Mouse (Mus musculus) heart, adult 2 months (tissue): ENCODE results near the gene Asic5. TPM values are rescaled to one million over a fixed set of nuclear protein-coding genes. Genes with fewer than 3 reads are reported as not detected.

Experiments
- DNase-seq, 2 experiments: peaks; one replicate each; pipeline ENCODE4 v3.0.0; 2021
- H3K27ac ChIP-seq: fragments of 200-600 bp; 2 replicates; pipeline ENCODE4 v1.8.1; 2022
- H3K27me3 ChIP-seq: fragments of 200-500 bp; 2 replicates; pipeline ENCODE4 v1.6.1; 2012; ENCODE audit warnings: mild to moderate bottlenecking, low read length, inconsistent platforms, mixed read lengths; ENCODE audit not compliant: control insufficient read depth, insufficient read depth
- H3K36me3 ChIP-seq: fragments of 200-500 bp; 2 replicates; pipeline ENCODE4 v1.6.1; 2012; ENCODE audit warnings: low read length, inconsistent platforms; ENCODE audit not compliant: control insufficient read depth, insufficient read depth
- H3K4me1 ChIP-seq: fragments of 200-500 bp; 2 replicates; pipeline ENCODE4 v1.6.1; 2011; ENCODE audit warnings: low read length; ENCODE audit not compliant: control insufficient read depth, insufficient read depth
- H3K4me3 ChIP-seq: fragments of 200-600 bp; 2 replicates; pipeline ENCODE4 v1.8.1; 2022
- H3K79me2 ChIP-seq: fragments of 200-500 bp; replicated peaks from 2 replicates; pipeline ENCODE4 v1.6.1; 2012; ENCODE audit warnings: mild to moderate bottlenecking, inconsistent platforms, low read length, moderate library complexity, mixed read lengths; ENCODE audit not compliant: control insufficient read depth, insufficient read depth
- H3K9ac ChIP-seq: fragments of 200-500 bp; 2 replicates; pipeline ENCODE4 v1.6.1; 2012; ENCODE audit warnings: low read depth, mild to moderate bottlenecking, control low read depth, inconsistent platforms, low read length, mixed read lengths
- CTCF ChIP-seq: fragments of 200-600 bp; IDR thresholded peaks from 2 replicates; pipeline ENCODE4 v1.8.1; 2022; ENCODE audit warnings: antibody characterized with exemption, mild to moderate bottlenecking, moderate library complexity
- EP300 ChIP-seq: fragments of 200-500 bp; IDR thresholded peaks from 2 replicates; pipeline ENCODE4 v1.6.1; 2011; ENCODE audit warnings: low read depth, low read length, control low read depth; ENCODE audit not compliant: insufficient read depth
- POLR2A ChIP-seq: fragments of 200-500 bp; IDR thresholded peaks from 2 replicates; pipeline ENCODE4 v1.6.1; 2011; ENCODE audit warnings: mild to moderate bottlenecking, low read depth, low read length, control low read depth; ENCODE audit not compliant: insufficient read depth
- WGBS: fragments of 180-500 bp; shearing (Covaris S2); methylation state at CpG from one replicate; pipeline ENCODE4 v1.1.7; 2018; 5-methylcytosine and 5-hydroxymethylcytosine counted together
- intact Hi-C: fragments of 180-260 bp; cut with DNase I; formaldehyde crosslinking; loops from one replicate; pipeline ENCODE4 v1.15.1; 2025
- polyA plus RNA-seq: library from polyadenylated mRNA; depleted of rRNA; stranded (reverse); fragments of >200 nt; gene quantifications from 2 replicates; pipeline ENCODE4 v1.2.3, GENCODE M21; 2012
- total RNA-seq, 2 experiments: library from RNA; stranded (reverse); gene quantifications; 2 replicates each; pipeline ENCODE4 v1.2.3; 2021

Asic5 gene
- total and polyA plus RNA-seq, 3 experiments = not detected

GRCm38 (mm10) chr3:81989692-81990141, 7.6 kb downstream of the Asic5 start:
- TF ChIP-seq POLR2A (no peak), EP300 (no peak), CTCF (no peak)
- Histone ChIP-seq H3K4me1 (peaks cover 3% of the 10 kb centered on the region; the same call in 1 of the 2 replicates), H3K27ac (no peak overlapping the region), H3K9ac (no peak overlapping the region), H3K79me2 (no peaks in the 10 kb centered on the region), H3K27me3 (no peaks in the 10 kb centered on the region), H3K36me3 (no peaks in the 10 kb centered on the region), H3K4me3 (no peak overlapping the region)
- WGBS = 5% methylated on average over 2 of the region's 2 CpGs
- intact Hi-C loops = no loop called here
- DNase-seq = no peak

DNA sequence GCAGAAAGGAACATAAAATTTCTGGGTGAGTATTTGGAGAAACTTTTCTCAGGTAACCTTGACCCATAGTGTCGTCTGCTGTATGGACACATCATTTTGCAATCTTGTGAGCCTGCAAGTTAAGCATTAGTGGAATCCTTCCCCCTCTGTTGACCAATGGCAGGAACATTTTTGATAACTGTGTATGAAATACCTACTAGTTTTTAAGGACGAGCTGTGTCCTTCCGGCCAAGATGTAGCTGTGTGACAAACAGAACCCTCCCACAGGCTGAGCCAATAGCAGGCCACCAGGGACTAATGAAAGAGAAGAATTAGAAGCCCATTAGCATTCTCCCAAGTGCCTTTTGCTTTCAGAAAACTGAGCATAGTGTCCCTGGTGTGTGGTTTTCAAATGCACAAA, 8.4 kb downstream of the Asic5 start:
- no peak for DNase-seq
- peaks cover 3% of the 10 kb centered on the region; the same call in 1 of the 2 replicates for H3K4me1 ChIP-seq
- no peak overlapping the region for H3K9ac ChIP-seq
- H3K27ac ChIP-seq = no peak overlapping the region
- no peaks in the 10 kb centered on the region for H3K79me2 ChIP-seq
- intact Hi-C loops = no loop called here
- H3K36me3 ChIP-seq = no peaks in the 10 kb centered on the region
- WGBS = 44% methylated on average over 3 of the region's 3 CpGs
- no peaks in the 10 kb centered on the region for H3K27me3 ChIP-seq
- TF ChIP-seq EP300 (no peak), CTCF (no peak), POLR2A (no peak)
- H3K4me3 ChIP-seq = no peak overlapping the region

DNA sequence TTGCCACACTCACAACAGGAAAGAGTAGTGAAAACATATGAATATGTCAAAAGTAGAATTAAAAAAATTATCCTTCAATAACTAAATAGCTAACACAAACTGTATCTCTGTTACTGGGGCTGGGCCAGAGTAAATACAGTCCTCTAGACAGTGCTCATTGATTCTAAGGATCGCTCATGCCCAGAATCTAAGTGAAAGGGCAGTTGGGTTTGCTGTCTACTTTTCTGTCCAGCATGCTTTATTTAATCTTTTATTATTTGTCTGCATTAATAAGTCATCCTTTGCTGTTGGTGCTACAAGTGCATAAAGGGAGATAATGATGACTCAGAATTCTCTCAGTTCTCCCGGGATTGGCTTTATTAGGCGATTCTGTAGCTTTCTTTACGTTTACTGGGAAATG, 13.3 kb downstream of the Asic5 start:
- Histone ChIP-seq H3K4me3 (no peak overlapping the region), H3K4me1 (no peaks in the 10 kb centered on the region), H3K27ac (no peak overlapping the region), H3K36me3 (no peaks in the 10 kb centered on the region), H3K79me2 (no peaks in the 10 kb centered on the region), H3K27me3 (no peaks in the 10 kb centered on the region), H3K9ac (no peak overlapping the region)
- DNase-seq = no peak
- intact Hi-C loops = loop anchor here (5.0 kb wide), 1 partner anchor 337 kb away; no protein-coding TSS in a partner anchor
- TF ChIP-seq POLR2A (no peak), EP300 (no peak), CTCF (no peak)
- WGBS = 35% methylated on average over 4 of the region's 4 CpGs

DNA sequence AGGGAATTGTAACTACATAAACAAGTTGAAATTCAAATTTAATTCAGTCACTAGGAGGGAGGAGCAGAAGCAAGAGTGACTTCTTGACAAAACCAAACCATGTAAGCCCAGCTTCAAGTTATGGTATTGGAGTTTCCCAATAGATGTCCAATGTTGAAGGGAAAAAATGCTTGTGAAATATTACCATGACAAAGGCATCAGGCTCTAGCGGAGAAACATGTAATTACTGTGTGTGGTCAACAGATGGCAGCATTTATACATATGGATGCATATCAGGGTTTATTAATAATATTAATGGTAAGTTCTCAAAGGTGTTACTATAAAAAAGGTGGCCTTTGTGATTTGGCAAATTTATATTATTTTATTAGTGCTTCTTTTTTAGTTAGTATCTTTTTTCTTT, 13.9 kb downstream of the Asic5 start:
- H3K36me3 ChIP-seq = no peaks in the 10 kb centered on the region
- H3K27ac ChIP-seq = no peak overlapping the region
- no peak overlapping the region for H3K4me3 ChIP-seq
- H3K27me3 ChIP-seq = no peaks in the 10 kb centered on the region
- intact Hi-C loops = loop anchor here (5.0 kb wide), 1 partner anchor 336 kb away; no protein-coding TSS in a partner anchor
- no peaks in the 10 kb centered on the region for H3K4me1 ChIP-seq
- WGBS = 4% methylated on average over 1 of the region's 1 CpGs
- TF ChIP-seq EP300 (no peak), CTCF (peak; percentile 88)
- no peak for DNase-seq
- H3K9ac ChIP-seq = no peak overlapping the region
- H3K79me2 ChIP-seq = no peaks in the 10 kb centered on the region

DNA sequence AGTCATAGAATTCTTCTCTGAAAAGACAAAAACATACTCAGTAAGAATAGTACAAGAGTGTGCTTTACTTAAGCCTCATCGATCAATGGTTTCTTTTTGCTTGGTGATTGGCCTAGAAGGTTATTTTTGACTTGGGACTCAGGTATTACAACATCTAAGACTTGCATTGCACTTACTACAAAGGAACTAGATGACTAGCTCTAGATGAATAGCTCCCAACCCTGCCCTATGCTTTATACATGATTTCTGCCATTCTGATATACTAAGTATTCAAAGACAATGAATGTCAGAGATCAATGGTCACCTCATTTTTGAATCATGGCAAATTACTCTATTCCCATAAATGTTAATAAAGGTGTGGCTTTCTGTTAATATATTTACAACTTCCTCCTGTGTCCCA, 24.9 kb downstream of the Asic5 start:
- no peak for DNase-seq
- no peaks in the 10 kb centered on the region for H3K27me3 ChIP-seq
- no peaks in the 10 kb centered on the region for H3K4me1 ChIP-seq
- no peaks in the 10 kb centered on the region for H3K79me2 ChIP-seq
- intact Hi-C loops = no loop called here
- H3K36me3 ChIP-seq = no peaks in the 10 kb centered on the region
- H3K27ac ChIP-seq = no peak overlapping the region
- no peak overlapping the region for H3K9ac ChIP-seq
- WGBS = 93% methylated on average over 1 of the region's 1 CpGs
- no peak overlapping the region for H3K4me3 ChIP-seq
- TF ChIP-seq EP300 = no peak
- no peak for TF ChIP-seq POLR2A

- Histone ChIP-seq H3K27ac (no peak overlapping the region), H3K79me2 (no peaks in the 10 kb centered on the region), H3K4me1 (no peaks in the 10 kb centered on the region), H3K27me3 (no peaks in the 10 kb centered on the region), H3K36me3 (no peaks in the 10 kb centered on the region), H3K4me3 (no peak overlapping the region), H3K9ac (no peak overlapping the region)
- intact Hi-C loops = no loop called here
- WGBS = 68% methylated on average over 7 of the region's 7 CpGs
- TF ChIP-seq POLR2A (no peak), CTCF (no peak), EP300 (no peak)
- no peak for DNase-seq
Observed at GRCm38 (mm10) chr3:82014148-82014703, 32.1 kb downstream of the Asic5 start.
